10 mouse cellular contexts compared by ENCODE assay signal in the genomic region with DNA sequence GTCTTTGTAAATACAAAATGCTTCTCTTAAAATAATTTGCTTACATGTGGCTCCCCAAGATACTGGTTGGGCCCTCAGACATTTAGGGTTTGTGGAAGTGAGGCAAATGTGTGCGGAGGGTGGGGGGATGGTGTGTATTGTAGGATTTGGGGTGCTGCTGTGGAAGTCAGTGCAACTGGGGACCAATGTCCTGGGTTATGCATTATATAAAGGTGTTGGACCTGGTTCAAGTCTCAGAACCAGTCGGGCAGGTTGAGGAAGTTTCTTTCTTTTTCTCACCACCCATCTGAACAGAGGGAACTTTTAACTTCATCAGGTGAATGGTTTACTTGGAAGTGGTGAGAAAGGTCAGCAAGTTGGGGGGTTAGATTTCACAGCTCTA.
DNase-seq lines count a peak whose midpoint lies in the region; ATAC-seq lines count a peak whose summit lies in the region.
"Had no signal": no experiment of that assay in that cellular context is flagged by ENCODE, and none has a peak within 500 bp of the region (broad histone marks: within the 10 kb centered on the region; RNA-seq: fewer than 3 reads in every experiment).

No protein-coding gene starts in this region.

- H3K4me3 ChIP-seq in stomach, embryonic 14.5 days (ENCODE audit: low read depth, low read length) = no peak overlapping the region

- peak; percentile 34 for DNase-seq in ovary, postnatal 14 days (ENCODE audit: low spot score)
- DNase-seq in ovary, postnatal 36 days (ENCODE audit: low spot score) = no peak
- peak; percentile 49 to 75 for DNase-seq in kidney, adult 8-10 months
- DNase-seq in lung, adult 18-20 months = peak; percentile 58 to 67
- no peak for DNase-seq in gastrocnemius, adult 8-10 months (ENCODE audit: low spot score in 2 of 2)
- no peak for DNase-seq in gastrocnemius, adult 18-20 months (ENCODE audit: low spot score)
- no peak for DNase-seq in spleen, adult 12 weeks (ENCODE audit: low spot score)
- DNase-seq: thymus, postnatal 4 days had no signal

- 54% methylated on average over 2 of the region's 2 CpGs for WGBS in stomach, embryonic 14.5 days

- ATAC-seq in stomach, embryonic 14.5 days (ENCODE audit: insufficient number of reproducible peaks, insufficient read depth, low FRiP score, low read depth) = 0 out of 2 replicates have a peak, but pooled peaks have one; percentile 37

- no peak overlapping the region for H3K9ac ChIP-seq in stomach, embryonic 14.5 days (replicated peaks; ENCODE audit: low read depth, low read length)
- H3K9ac ChIP-seq: liver, embryonic 14.5 days had no signal

- H3K4me1 ChIP-seq in stomach, embryonic 14.5 days (ENCODE audit: control insufficient read depth, insufficient read depth, low read length) = peaks cover 7% of the 10 kb centered on the region; the same call in 1 of the 2 replicates

- no peak overlapping the region for H3K4me2 ChIP-seq in stomach, embryonic 14.5 days (replicated peaks; ENCODE audit: low read depth, low read length)

- no peaks in the 10 kb centered on the region for H3K27me3 ChIP-seq in stomach, embryonic 14.5 days (ENCODE audit: control insufficient read depth, insufficient read depth, low read length)

- H3K27ac ChIP-seq in stomach, embryonic 14.5 days (ENCODE audit: low read length) = peak overlapping the region; percentile 45; the same call in 1 of the 2 replicates
- H3K27ac ChIP-seq: liver, embryonic 14.5 days had no signal

- no peaks in the 10 kb centered on the region for H3K9me3 ChIP-seq in stomach, embryonic 14.5 days (ENCODE audit: control insufficient read depth, low read depth, low read length)

- H3K36me3 ChIP-seq in stomach, embryonic 14.5 days (ENCODE audit: control insufficient read depth, insufficient read depth, low read length) = no peaks in the 10 kb centered on the region

Comparison
In these comparisons a context has a peak if more than half of its experiments do, and no peak if none do; other contexts are left out.
1. DNase-seq: peak in ovary, postnatal 14 days (single experiment), kidney, adult 8-10 months (2 of 2) and lung, adult 18-20 months (2 of 2); none in ovary, postnatal 36 days (single experiment), gastrocnemius, adult 8-10 months (0 of 2), gastrocnemius, adult 18-20 months (single experiment) and spleen, adult 12 weeks (single experiment).